ENCODE assay signal across 16 mouse cellular contexts in the genomic region with DNA sequence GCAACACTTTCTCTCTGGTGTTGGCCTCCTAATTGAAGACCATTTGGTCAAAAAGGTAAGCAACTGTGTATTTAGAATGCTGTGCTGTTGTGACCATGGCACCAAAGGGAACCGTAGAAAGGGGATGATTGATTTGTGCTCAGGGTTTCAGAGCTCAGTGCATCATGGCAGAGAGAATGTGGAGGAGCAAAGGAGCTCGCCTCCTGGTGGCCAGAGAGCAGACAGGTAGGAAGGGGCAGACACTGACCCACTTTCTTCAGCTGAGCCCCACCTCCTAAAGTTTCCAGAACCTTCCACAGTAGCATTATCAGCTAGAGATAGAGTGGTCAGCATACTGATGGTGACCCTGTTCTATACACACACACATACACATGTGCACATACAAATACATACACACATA. TPM values are rescaled to one million over a fixed set of nuclear protein-coding genes. Genes with fewer than 3 reads are reported as not detected.
DNase-seq lines count a peak whose midpoint lies in the region; ATAC-seq and TF ChIP-seq lines count a peak whose summit lies in the region.
"Had no signal": no experiment of that assay in that cellular context is flagged by ENCODE, and none has a peak within 500 bp of the region (broad histone marks: within the 10 kb centered on the region; RNA-seq: fewer than 3 reads in every experiment).

No protein-coding gene starts in this region.

- no peaks in the 10 kb centered on the region for H3K36me3 ChIP-seq in liver, embryonic 14.5 days (replicated peaks; ENCODE audit: control insufficient read depth, insufficient read depth, low read depth)
- no peaks in the 10 kb centered on the region for H3K36me3 ChIP-seq in liver, embryonic 11.5 days (ENCODE audit: control insufficient read depth, insufficient read depth, low read length)
- H3K36me3 ChIP-seq in G1E (replicated peaks), result no peaks in the 10 kb centered on the region
- H3K36me3 ChIP-seq in liver, postnatal 0 days (replicated peaks; ENCODE audit: insufficient read depth, low read length), result no peaks in the 10 kb centered on the region
- H3K36me3 ChIP-seq: liver, embryonic 15.5 days had no signal

- no peaks in the 10 kb centered on the region for H3K9me3 ChIP-seq in liver, embryonic 14.5 days (ENCODE audit: control insufficient read depth, low read length)
- H3K9me3 ChIP-seq in liver, embryonic 11.5 days (ENCODE audit: control insufficient read depth, low read length), result no peaks in the 10 kb centered on the region
- H3K9me3 ChIP-seq in G1E (replicated peaks), result no peaks in the 10 kb centered on the region
- H3K9me3 ChIP-seq in liver, postnatal 0 days (ENCODE audit: low read length), result no peaks in the 10 kb centered on the region
- H3K9me3 ChIP-seq: liver, embryonic 15.5 days had no signal

- no peak overlapping the region for H3K9ac ChIP-seq in liver, embryonic 14.5 days (replicated peaks)
- H3K9ac ChIP-seq in liver, embryonic 11.5 days (ENCODE audit: low read depth, low read length), result no peak overlapping the region
- no peak overlapping the region for H3K9ac ChIP-seq in liver, postnatal 0 days (replicated peaks)
- H3K9ac ChIP-seq: hindbrain, embryonic 14.5 days; liver, embryonic 15.5 days had no signal

- H3K27me3 ChIP-seq in liver, embryonic 14.5 days (ENCODE audit: control insufficient read depth, insufficient read depth, low read length), result no peaks in the 10 kb centered on the region
- no peaks in the 10 kb centered on the region for H3K27me3 ChIP-seq in liver, embryonic 11.5 days (replicated peaks; ENCODE audit: control insufficient read depth, insufficient read depth, low read length)
- H3K27me3 ChIP-seq in G1E (ENCODE audit: insufficient read depth, low read length), result peaks cover 17% of the 10 kb centered on the region
- no peaks in the 10 kb centered on the region for H3K27me3 ChIP-seq in liver, postnatal 0 days (ENCODE audit: insufficient read depth, low read length)
- H3K27me3 ChIP-seq: liver, embryonic 15.5 days had no signal

- no peak for ATAC-seq in liver, embryonic 14.5 days (ENCODE audit: insufficient read depth)
- ATAC-seq in liver, embryonic 11.5 days (replicated peaks; ENCODE audit: low FRiP score), result no peak
- ATAC-seq in G1E (ENCODE audit: extremely low read depth, insufficient number of reproducible peaks, low FRiP score, poor library complexity, severe bottlenecking), result no peak
- no peak for ATAC-seq in liver, postnatal 0 days
- ATAC-seq: activated CD4-positive, CD25-positive, alpha-beta regulatory T cell, adult 4 months had no signal

- H3K4me1 ChIP-seq in liver, embryonic 14.5 days (replicated peaks; ENCODE audit: control insufficient read depth in 2 of 2, insufficient read depth in 2 of 2, low read length in 1 of 2), result peaks cover 16 to 18% of the 10 kb centered on the region in 2 experiments
- H3K4me1 ChIP-seq in liver, embryonic 11.5 days (replicated peaks; ENCODE audit: control insufficient read depth, insufficient read depth, low read length), result peaks cover 3% of the 10 kb centered on the region
- H3K4me1 ChIP-seq in G1E (ENCODE audit: insufficient read depth, low read depth, low read length), result peaks cover 35% of the 10 kb centered on the region
- H3K4me1 ChIP-seq in liver, postnatal 0 days (ENCODE audit: insufficient read depth), result peaks cover 8% of the 10 kb centered on the region

- 55% methylated on average over 2 of the region's 2 CpGs for WGBS in liver, embryonic 14.5 days (ENCODE audit: insufficient replicate concordance)
- WGBS in liver, embryonic 11.5 days, result 71% methylated on average over 2 of the region's 2 CpGs
- WGBS in liver, postnatal 0 days (ENCODE audit: insufficient replicate concordance), result 67% methylated on average over 2 of the region's 2 CpGs

- H3K4me2 ChIP-seq in liver, embryonic 14.5 days (ENCODE audit: low read depth), result no peak overlapping the region
- no peak overlapping the region for H3K4me2 ChIP-seq in liver, embryonic 11.5 days
- no peak overlapping the region for H3K4me2 ChIP-seq in liver, postnatal 0 days (ENCODE audit: low read depth, low read length)
- H3K4me2 ChIP-seq: hindbrain, embryonic 14.5 days; liver, embryonic 15.5 days had no signal

- H3K27ac ChIP-seq in liver, embryonic 14.5 days, result no peak overlapping the region
- H3K27ac ChIP-seq in liver, embryonic 11.5 days (ENCODE audit: low read depth, low read length), result no peak overlapping the region
- no peak overlapping the region for H3K27ac ChIP-seq in liver, postnatal 0 days (ENCODE audit: low read depth)
- H3K27ac ChIP-seq: hindbrain, embryonic 14.5 days; liver, embryonic 15.5 days had no signal

- peak; percentile 83 for TF ChIP-seq CTCF in liver, embryonic 14.5 days (IDR thresholded peaks at IDR 0.05; ENCODE audit: low read depth)
- peak; percentile 38; the same call in 1 of the 2 replicates for TF ChIP-seq CTCF in G1E (IDR thresholded peaks at IDR 0.05; ENCODE audit: low read depth, low read length)
- peak; percentile 73 for TF ChIP-seq CTCF in liver, postnatal 0 days (IDR thresholded peaks at IDR 0.05; ENCODE audit: low read depth)

- no peak overlapping the region for H3K4me3 ChIP-seq in liver, embryonic 14.5 days (ENCODE audit: insufficient read depth in 1 of 2, low read depth in 2 of 2, low read length in 2 of 2)
- no peak overlapping the region for H3K4me3 ChIP-seq in liver, embryonic 11.5 days (ENCODE audit: low read depth, low read length)
- H3K4me3 ChIP-seq in G1E (ENCODE audit: low read depth, low read length), result no peak overlapping the region
- no peak overlapping the region for H3K4me3 ChIP-seq in liver, postnatal 0 days (ENCODE audit: low read depth, low read length)
- H3K4me3 ChIP-seq: liver, embryonic 15.5 days had no signal

- DNase-seq in embryo, embryonic 10 days (ENCODE audit: low spot score), result peak; percentile 17
- DNase-seq in embryo, embryonic 9.5 days (ENCODE audit: extremely low spot score), result no peak
- no peak for DNase-seq in liver, embryonic 14.5 days (ENCODE audit: low read depth in 3 of 3, low spot score in 3 of 3)
- no peak for DNase-seq in liver, embryonic 11.5 days (ENCODE audit: low spot score)
- no peak for DNase-seq in G1E (ENCODE audit: low spot score)
- no peak for DNase-seq in liver, postnatal 0 days
- no peak for DNase-seq in cerebellum, adult 8-10 months
- DNase-seq in cerebellum, adult 9-11 months, result no peak
- DNase-seq: cerebellum, adult 2 months; kidney, adult 8-10 months had no signal

- TF ChIP-seq EP300 in liver, embryonic 14.5 days (IDR thresholded peaks at IDR 0.05; ENCODE audit: low read depth), result 0 out of 2 replicates have a peak, but pooled peaks have one; percentile 27
- no peak for TF ChIP-seq EP300 in liver, postnatal 0 days (IDR thresholded peaks at IDR 0.05; ENCODE audit: low read depth)

RNA-seq across cellular contexts. Expression of a gene that starts 21.3 kb away (rescaled TPM):
- polyA plus RNA-seq in liver, embryonic 14.5 days (2012; rRNA removed), result 12.0 and 14.6 TPM in 2 replicates
- 28.4 and 29.9 TPM in 2 replicates for polyA plus RNA-seq in liver, embryonic 14.5 days (2014; fragmentation: Nextera tagmentation; extraction: Ambion mirVana)
- polyA plus RNA-seq in liver, embryonic 11.5 days (2014; fragmentation: Nextera tagmentation; extraction: Ambion mirVana), result 4.1 and 5.6 TPM in 2 replicates
- total RNA-seq in G1E (2014; fragmentation: Nextera tagmentation) (not detected in 2 replicates), G1E (2017) (not detected in 2 replicates)
- not detected in 2 replicates for polyA plus RNA-seq in G1E (2012)
- 56.1 and 57.0 TPM in 2 replicates for polyA plus RNA-seq in liver, postnatal 0 days (2015; fragmentation: Nextera tagmentation; extraction: Ambion mirVana)
- total RNA-seq: layer of hippocampus, adult 18-20 months; left cerebral cortex, postnatal 14 days had no signal
- polyA plus RNA-seq: activated CD4-positive, CD25-positive, alpha-beta regulatory T cell, adult 4 months; cerebellum, adult 2 months; heart, postnatal 0 days had no signal
